Mouse (Mus musculus): ENCODE data around the gene Mis12. TPM values are rescaled to one million over a fixed set of nuclear protein-coding genes. Genes with fewer than 3 reads are reported as not detected.
A peak's percentile ranks its signal among the peaks of the same experiment; 100 is the strongest.

Mis12 gene
- total RNA-seq, 1 experiment = 27.0 TPM

DNA sequence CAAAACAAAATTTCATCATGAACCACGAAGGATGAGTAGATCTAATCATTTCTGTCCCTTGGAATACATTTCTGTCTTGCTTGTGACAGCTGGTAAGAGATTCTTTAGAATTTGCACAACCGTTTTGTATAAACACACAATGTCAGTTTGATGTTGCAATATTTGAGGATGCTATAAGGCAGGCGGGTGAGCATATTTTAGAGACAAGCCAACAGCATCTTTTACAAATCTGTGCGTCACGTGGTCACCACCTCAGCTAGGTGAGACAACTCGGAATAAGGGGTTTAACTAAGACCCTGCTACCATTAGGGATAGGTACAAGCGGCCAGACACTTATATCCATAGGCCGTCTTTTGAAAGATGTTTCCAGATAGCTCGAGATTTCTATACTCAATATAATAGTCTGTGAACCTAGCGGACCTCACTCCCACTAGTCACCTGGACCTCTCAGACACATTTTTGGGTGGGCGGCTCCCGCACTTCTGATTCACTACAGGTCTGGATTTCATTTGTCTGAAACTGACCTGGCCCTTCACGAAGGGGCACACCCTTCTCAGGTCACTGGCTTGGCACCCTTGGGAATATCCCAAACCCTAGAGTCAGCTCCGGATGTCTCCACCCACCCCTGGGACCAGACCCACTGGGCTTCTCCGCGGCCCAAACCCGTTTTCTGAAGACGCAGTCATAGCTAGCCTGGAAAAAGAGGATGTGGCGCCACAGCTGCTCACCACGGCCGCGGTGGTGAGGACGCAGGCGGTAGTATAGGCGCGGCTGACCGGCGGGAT is 803 bp upstream of the Mis12 start:
- Histone ChIP-seq H3K9me3 (ENCODE audit: control insufficient read depth, insufficient read depth, low read depth, low read length) (no peaks in the 10 kb centered on the region), H3K27ac (ENCODE audit: insufficient read depth, low read depth, low read length, poor library complexity, severe bottlenecking) (no peak overlapping the region), H3K4me1 (ENCODE audit: control insufficient read depth in 2 of 2, insufficient read depth in 2 of 2, low read length in 2 of 2, poor library complexity in 1 of 2) (peaks cover 0 to 9% of the 10 kb centered on the region in 2 experiments; a peak in 1 of 4 replicates), H3K36me3 (ENCODE audit: control insufficient read depth, insufficient read depth, low read length, poor library complexity, severe bottlenecking) (0 out of 2 replicates have a peak, but pooled peaks cover 7% of the 10 kb centered on the region), H3K9ac (ENCODE audit: insufficient read depth, low read depth, low read length, poor library complexity, severe bottlenecking) (peak overlapping the region; percentile 87), H3K4me3 (ENCODE audit: insufficient read depth in 1 of 2, low read depth in 1 of 2, low read length in 2 of 2, poor library complexity in 1 of 2, severe bottlenecking in 1 of 2) (peak overlapping the region; percentile 78 to 99)
- TF ChIP-seq ZNF384 (IDR thresholded peaks at IDR 0.05; ENCODE audit: low read depth, low read length) (no peak), ZC3H11A (IDR thresholded peaks at IDR 0.05; ENCODE audit: borderline replicate concordance, low read depth, low read length) (no peak), CHD2 (IDR thresholded peaks at IDR 0.05; ENCODE audit: low read depth, low read length) (0 out of 2 replicates have a peak, but pooled peaks have one; percentile 27)
- in situ Hi-C loops (cut with MboI; ENCODE audit: low sequenced_read_pairs in 2 of 2, unreplicated experiment in 2 of 2) = no loop called here
- no peak for DNase-seq (ENCODE audit: low read depth, low spot score)

DNA sequence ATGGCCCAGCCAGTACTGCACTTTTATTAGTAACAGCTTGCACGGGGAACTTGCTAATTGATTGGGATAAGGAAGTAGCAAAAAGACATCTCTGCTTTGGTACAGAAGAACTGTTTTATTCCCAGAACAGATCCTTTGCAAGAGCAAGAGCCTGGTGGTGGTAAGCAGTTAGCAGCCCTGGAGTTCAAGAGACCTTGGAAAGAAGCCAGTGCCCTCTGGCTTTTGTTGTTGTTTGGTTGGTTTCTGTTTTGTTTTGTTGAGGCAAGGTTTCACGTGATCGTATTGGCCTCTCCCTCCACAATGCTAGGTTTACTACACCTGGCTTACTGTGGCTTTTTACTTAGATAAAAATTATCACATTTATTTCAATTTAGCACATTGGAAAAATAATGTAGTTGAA is 8.9 kb downstream of the Mis12 start:
- Histone ChIP-seq H3K4me3 (ENCODE audit: insufficient read depth in 1 of 2, low read depth in 1 of 2, low read length in 2 of 2, poor library complexity in 1 of 2, severe bottlenecking in 1 of 2) (no peak overlapping the region), H3K36me3 (ENCODE audit: control insufficient read depth, insufficient read depth, low read length, poor library complexity, severe bottlenecking) (peaks cover 19% of the 10 kb centered on the region), H3K27ac (ENCODE audit: insufficient read depth, low read depth, low read length, poor library complexity, severe bottlenecking) (no peak overlapping the region), H3K9ac (ENCODE audit: insufficient read depth, low read depth, low read length, poor library complexity, severe bottlenecking) (no peak overlapping the region), H3K9me3 (ENCODE audit: control insufficient read depth, insufficient read depth, low read depth, low read length) (no peaks in the 10 kb centered on the region), H3K4me1 (ENCODE audit: control insufficient read depth in 2 of 2, insufficient read depth in 2 of 2, low read length in 2 of 2, poor library complexity in 1 of 2) (peaks cover 0 to 3% of the 10 kb centered on the region in 2 experiments; a peak in 1 of 4 replicates)
- TF ChIP-seq ZNF384 (IDR thresholded peaks at IDR 0.05; ENCODE audit: low read depth, low read length) (no peak), CHD2 (IDR thresholded peaks at IDR 0.05; ENCODE audit: low read depth, low read length) (no peak), ZC3H11A (IDR thresholded peaks at IDR 0.05; ENCODE audit: borderline replicate concordance, low read depth, low read length) (no peak), HCFC1 (IDR thresholded peaks at IDR 0.05; ENCODE audit: borderline replicate concordance, insufficient read depth, low read length) (no peak), MAFK (IDR thresholded peaks at IDR 0.05; ENCODE audit: insufficient read depth, low read depth, low read length) (no peak)
- in situ Hi-C loops (cut with MboI; ENCODE audit: low sequenced_read_pairs in 2 of 2, unreplicated experiment in 2 of 2) = no loop called here
- no peak for DNase-seq (ENCODE audit: low read depth, low spot score)

DNA sequence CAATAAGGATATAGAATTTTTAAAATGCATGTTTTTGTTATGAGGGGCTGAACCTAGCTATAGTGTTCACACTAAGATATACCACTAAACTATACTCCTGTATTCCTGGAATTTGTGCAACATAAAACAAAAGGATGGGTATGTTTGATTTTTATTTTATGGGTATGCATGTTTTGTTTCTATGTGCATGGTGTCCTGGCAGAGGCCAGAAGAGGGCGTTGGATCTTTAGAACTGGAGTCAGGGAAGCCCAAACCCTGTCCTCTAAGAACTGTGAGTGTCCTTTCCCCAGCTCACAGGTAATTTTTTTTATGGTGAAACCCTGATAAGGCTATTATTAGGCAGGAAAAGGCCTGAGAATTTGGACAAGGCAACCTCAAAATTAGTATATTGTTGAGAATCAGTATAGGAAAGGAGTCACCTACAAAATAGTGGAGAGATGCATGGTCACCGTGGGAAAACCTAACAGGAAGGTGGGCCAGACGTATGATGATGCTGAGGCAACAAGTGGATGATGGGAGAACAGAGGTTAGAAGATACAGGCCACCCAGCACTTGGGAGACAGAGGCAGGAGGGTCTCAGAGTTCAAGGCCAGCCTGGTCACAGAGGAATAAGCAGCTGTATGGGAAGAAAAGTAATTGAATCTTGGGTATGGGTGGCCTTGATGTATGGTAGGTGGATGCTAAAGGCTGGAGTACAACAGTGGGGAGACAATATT is 10.2 kb downstream of the Mis12 start:
- Histone ChIP-seq H3K4me1 (ENCODE audit: control insufficient read depth in 2 of 2, insufficient read depth in 2 of 2, low read length in 2 of 2, poor library complexity in 1 of 2) (peaks cover 0 to 3% of the 10 kb centered on the region in 2 experiments; a peak in 1 of 4 replicates), H3K4me3 (ENCODE audit: insufficient read depth in 1 of 2, low read depth in 1 of 2, low read length in 2 of 2, poor library complexity in 1 of 2, severe bottlenecking in 1 of 2) (no peak overlapping the region), H3K9ac (ENCODE audit: insufficient read depth, low read depth, low read length, poor library complexity, severe bottlenecking) (no peak overlapping the region), H3K9me3 (ENCODE audit: control insufficient read depth, insufficient read depth, low read depth, low read length) (no peaks in the 10 kb centered on the region), H3K27ac (ENCODE audit: insufficient read depth, low read depth, low read length, poor library complexity, severe bottlenecking) (no peak overlapping the region), H3K36me3 (ENCODE audit: control insufficient read depth, insufficient read depth, low read length, poor library complexity, severe bottlenecking) (peaks cover 15% of the 10 kb centered on the region)
- in situ Hi-C loops (cut with MboI; ENCODE audit: low sequenced_read_pairs in 2 of 2, unreplicated experiment in 2 of 2) = no loop called here
- no peak for DNase-seq (ENCODE audit: low read depth, low spot score)
- TF ChIP-seq ZNF384 (IDR thresholded peaks at IDR 0.05; ENCODE audit: low read depth, low read length) (no peak), CHD2 (IDR thresholded peaks at IDR 0.05; ENCODE audit: low read depth, low read length) (no peak), MAFK (IDR thresholded peaks at IDR 0.05; ENCODE audit: insufficient read depth, low read depth, low read length) (no peak), ZC3H11A (IDR thresholded peaks at IDR 0.05; ENCODE audit: borderline replicate concordance, low read depth, low read length) (no peak), HCFC1 (IDR thresholded peaks at IDR 0.05; ENCODE audit: borderline replicate concordance, insufficient read depth, low read length) (no peak)

DNA sequence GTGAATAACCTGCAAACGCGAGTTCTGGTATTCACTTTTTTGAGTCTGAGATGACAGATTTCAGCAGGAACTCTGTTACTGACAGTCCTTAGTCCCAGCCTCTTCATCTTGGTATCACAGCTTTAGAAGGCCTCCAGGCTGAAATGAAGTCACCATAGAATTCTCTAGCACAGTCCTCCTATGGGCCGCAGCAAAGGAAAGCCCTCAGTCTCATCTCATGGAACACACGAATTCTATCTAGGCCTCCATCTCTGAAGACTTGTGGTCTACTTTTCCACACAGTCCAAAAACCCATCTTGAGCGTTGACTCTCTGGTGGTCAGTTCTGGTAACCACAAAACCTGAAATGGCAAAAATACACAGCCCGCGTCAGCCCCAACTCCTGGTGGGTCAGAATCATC is 12.7 kb downstream of the Mis12 start:
- Histone ChIP-seq H3K4me3 (ENCODE audit: insufficient read depth in 1 of 2, low read depth in 1 of 2, low read length in 2 of 2, poor library complexity in 1 of 2, severe bottlenecking in 1 of 2) (peak overlapping the region in 1 of 2 experiments; percentile 67; a peak in 1 of 4 replicates), H3K9me3 (ENCODE audit: control insufficient read depth, insufficient read depth, low read depth, low read length) (no peaks in the 10 kb centered on the region), H3K27ac (ENCODE audit: insufficient read depth, low read depth, low read length, poor library complexity, severe bottlenecking) (no peak overlapping the region), H3K4me1 (ENCODE audit: control insufficient read depth in 2 of 2, insufficient read depth in 2 of 2, low read length in 2 of 2, poor library complexity in 1 of 2) (peaks cover 0 to 3% of the 10 kb centered on the region in 2 experiments; a peak in 1 of 4 replicates), H3K9ac (ENCODE audit: insufficient read depth, low read depth, low read length, poor library complexity, severe bottlenecking) (no peak overlapping the region), H3K36me3 (ENCODE audit: control insufficient read depth, insufficient read depth, low read length, poor library complexity, severe bottlenecking) (peaks cover 2% of the 10 kb centered on the region)
- TF ChIP-seq ZC3H11A (IDR thresholded peaks at IDR 0.05; ENCODE audit: borderline replicate concordance, low read depth, low read length) = no peak
- TF ChIP-seq CHD2 (IDR thresholded peaks at IDR 0.05; ENCODE audit: low read depth, low read length) = no peak
- no peak for TF ChIP-seq MAFK (IDR thresholded peaks at IDR 0.05; ENCODE audit: insufficient read depth, low read depth, low read length)
- no peak for TF ChIP-seq ZNF384 (IDR thresholded peaks at IDR 0.05; ENCODE audit: low read depth, low read length)
- TF ChIP-seq HCFC1 (IDR thresholded peaks at IDR 0.05; ENCODE audit: borderline replicate concordance, insufficient read depth, low read length) = no peak
- in situ Hi-C loops (cut with MboI; ENCODE audit: low sequenced_read_pairs in 2 of 2, unreplicated experiment in 2 of 2) = no loop called here
- DNase-seq (ENCODE audit: low read depth, low spot score) = no peak
